Mouse (Mus musculus) cerebellum, adult (tissue): ENCODE measurements around the gene Zmym2.
"Not testable (repeated sequence)": the region's sequence is repeated elsewhere in the genome, so short reads cannot be mapped to it uniquely, and the experiment has no call there.

Source experiments
- ATAC-seq: cut with Nextera tagmentation; 2 replicates; pipeline ENCODE4 v1.9.2; 2017; ENCODE audit warnings: mild to moderate bottlenecking, moderate library complexity, mixed read lengths; ENCODE audit not compliant: insufficient number of reproducible peaks, low FRiP score, low TSS enrichment

The Zmym2 gene

DNA sequence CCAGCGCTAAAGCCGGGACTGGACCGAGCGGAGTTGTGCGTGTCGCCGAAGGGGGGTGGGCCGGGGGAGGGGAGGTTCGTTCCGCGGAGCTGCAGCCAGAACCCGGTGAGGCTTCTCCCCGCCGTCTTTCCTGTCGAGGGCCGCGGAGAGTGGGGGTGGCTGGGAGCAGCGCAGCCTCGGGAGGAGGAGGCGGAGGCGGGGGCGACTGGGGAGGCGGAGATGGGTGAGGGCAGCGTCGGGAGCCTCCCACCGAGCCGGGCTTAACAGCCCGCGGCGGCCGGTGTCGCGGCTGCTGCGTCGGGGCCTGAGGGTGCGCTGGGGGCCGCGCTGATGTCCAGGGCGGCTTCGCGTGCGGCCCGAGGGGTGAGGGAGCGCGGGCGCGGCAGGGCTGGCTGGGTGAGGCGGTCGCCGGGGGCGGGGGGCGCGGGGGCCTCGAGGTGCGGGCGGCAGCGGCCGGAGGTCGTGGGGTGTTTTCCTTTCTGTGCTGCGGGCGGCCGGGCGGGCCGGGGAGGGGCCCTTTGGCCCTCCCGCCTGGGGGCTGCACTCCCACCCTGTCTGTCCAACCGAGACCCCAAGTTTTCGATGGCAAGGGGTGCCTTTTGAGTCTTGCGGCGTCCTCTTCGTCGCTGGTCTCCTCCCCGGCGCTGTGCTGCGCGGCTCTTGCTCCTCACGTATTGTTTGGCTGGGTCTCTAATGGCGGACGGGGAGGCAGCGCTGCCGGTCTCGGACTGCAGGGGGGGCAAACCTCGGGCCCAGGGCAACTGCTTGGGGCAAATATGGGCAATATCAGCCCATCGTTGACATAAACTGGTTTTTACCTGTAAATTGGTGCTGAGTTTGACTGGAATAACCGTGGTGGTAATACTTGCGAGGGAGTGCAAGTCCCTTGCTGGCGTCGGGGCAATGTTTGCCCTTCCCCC lies at the start of gene Zmym2:
TSS of gene Zmym2 (plus strand) at position 60 of the 920 bp plus-strand sequence.
- ATAC-seq: 0 out of 2 replicates have a peak, but pooled peaks have one; percentile 22

DNA sequence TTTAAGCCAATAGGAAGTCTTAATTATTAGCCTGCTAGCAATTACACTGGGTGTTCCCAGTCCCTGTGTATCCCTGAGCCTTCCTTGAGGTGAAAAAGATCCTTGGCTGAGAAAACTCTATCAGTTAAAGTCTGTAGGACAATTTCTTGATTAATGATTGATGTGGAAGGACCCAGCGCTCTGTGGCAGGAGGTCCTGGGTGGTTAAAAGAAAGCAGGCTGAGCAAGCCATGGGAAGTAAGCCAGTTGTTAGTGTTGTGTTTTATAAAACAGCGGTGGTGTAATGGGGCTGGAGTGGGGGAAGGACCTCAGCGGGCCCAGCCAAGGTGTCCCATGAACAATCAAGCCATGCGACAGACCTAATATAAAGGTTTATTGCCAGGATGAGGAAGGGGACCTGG lies 42.4 kb upstream of the Zmym2 start:
- ATAC-seq: no peak

DNA sequence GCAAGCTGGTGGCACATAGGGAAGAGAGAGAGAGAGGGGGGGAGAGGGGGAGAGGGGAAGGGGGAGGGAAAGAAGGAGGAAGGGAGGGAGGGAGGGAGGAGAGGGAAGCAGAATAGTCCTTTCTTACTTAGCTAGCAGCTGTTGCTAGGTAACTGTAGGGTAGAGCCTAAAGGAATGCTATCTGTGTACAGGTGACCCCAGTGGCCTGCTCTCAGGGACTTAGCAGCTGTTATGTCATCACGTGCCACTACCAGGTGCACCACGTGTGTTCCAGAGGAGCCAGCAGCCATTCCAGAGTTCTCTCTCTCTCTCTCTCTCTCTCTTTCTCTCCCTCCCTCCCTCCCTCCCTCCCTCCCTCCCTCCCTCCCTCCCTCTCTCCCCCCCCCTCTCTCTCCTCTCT lies 41.9 kb upstream of the Zmym2 start:
- ATAC-seq: no peak

DNA sequence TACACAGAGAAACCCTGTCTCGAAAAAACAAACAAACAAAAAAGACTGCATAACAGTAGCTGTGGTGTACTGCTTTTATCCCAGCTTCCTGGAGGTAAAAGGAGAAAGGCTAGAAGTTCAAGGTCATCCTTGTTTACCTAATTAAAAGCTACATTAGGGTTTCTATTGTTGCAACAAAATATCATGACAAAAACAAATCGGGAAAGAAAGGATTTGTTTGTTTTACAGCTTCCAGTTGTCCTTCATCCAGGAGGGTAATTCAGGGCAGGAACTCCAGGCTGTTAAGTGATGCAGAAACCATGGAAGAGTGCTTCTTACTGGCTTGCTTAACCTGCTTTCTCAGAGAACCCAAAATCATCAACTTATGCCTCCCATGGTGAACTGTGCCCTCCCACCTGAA lies 38.1 kb upstream of the Zmym2 start:
- no peak for ATAC-seq

DNA sequence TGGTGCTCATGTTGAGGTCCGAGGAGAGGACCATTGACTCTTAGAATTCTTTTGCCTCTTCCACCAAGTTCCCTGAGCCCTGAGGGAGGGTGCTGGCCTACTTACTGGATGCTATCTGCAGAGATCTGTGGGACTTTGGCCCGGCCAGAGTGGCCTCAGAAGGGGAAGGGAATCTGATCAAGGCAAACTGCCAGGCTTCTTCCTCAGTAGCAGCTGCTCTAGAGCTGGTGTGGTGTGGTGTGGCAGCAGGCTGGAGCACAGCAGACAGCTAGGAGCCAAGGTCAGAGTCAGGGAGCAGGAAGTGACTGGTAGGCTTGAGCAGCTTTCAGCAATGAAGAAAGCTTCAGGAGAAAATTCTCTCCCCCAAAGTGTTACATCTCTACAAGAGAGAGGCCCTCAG lies 36.8 kb upstream of the Zmym2 start:
- no peak for ATAC-seq

DNA sequence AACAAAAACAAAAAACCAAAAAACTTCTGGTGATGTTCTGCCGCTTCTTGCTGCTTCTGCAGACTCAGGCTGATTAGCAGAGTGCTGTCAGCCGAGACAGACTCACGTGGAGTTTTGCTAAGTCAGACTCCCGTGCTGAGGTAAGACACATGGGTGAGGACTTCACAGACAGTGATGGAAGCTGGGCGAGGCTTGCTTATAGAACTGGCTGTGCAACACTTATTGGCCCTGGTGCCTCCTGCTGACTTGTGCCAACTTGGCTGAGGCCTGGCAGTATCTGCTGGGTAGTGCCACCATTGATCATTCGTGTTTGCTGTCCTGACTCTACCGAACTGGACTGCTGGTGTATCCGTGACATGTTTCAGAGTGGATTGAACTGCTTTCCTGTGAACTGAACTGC lies 22.4 kb upstream of the Zmym2 start:
- no peak for ATAC-seq

DNA sequence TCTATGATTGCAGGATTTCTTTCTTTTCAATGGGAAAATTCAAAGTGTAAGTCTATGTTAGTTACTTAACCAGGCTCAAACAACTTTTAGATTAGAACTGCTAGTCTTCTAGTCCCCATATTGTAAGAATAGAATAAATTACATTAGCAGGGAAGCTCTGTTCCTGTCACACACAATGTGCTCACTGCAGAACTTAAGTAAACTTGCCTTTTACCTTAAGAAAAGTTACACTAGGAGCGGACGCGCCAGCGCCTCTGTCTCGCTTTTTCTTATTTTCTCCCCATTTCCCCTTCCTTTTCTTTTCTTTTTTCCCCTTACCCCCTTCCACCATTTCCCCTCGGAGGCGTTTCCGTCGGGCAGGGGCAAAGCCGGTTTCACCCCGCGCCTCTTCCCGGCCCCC lies 21.8 kb upstream of the Zmym2 start:
- no peak for ATAC-seq

DNA sequence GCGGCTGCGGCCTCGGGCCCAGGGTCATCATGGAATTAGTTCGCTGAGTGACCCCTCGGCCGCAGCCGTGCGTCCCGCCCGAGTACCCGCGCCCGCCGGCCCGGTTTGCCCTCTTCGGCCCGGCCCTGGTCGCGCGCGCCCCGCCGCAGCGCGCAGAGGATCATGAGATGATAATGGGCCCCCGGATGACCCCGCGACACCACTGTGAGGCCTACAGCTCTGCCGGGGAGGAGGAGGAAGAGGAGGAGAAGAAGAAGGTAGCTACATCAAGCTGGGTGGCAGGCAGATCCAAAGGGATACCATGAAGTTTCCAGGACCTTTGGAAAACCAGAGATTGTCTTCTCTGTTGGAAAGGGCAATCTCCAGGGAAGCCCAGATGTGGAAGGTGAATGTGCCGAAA lies 21.3 kb upstream of the Zmym2 start:
- not testable (repeated sequence) for ATAC-seq

DNA sequence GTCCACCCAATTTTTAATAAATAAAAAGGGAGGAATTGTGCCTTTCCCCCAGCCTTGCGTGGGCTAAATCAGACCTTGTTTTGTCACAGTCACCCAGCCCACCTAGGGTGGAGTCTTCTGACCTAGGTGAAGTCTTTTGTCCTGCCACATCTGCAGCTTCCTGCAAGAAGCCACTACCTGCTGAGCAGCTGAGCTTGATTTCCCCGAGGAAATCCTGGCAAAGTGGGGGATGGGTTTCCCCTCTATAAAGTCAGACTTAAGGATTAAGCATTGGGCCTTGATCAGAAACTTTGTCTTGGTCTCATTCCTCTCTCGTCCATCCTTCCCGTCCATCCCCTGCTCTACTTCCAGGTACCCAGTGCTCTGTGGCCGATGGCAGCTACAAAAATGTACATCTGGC lies 12.9 kb upstream of the Zmym2 start:
- ATAC-seq: no peak

DNA sequence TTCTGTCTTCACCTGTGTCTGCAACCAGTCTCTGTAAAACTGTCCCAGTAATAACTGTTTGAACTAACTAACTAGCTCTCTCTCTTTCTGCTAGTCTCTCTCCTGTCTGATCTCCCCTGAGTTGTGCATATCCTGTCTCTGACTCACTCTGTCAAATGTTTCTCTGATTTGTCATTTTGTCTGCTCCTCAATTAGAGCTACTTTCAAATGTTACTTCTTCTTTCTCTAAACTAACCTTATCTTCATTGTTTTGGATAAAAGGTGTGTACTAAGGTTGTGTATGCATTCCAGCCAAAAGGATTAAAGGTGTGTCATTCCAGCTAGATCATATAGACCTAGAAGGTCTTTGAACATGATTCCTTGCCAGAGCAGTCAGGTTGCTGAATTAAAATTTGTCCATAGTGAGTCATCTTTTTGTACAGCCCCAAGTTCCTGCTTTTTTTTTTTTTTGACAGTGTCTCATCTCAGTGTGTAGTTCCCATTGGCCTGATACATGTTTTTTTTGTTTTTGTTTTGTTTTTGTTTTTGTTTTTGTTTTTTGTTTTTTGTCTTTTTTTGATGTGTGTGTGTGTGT lies 10.8 kb upstream of the Zmym2 start:
- ATAC-seq: no peak

DNA sequence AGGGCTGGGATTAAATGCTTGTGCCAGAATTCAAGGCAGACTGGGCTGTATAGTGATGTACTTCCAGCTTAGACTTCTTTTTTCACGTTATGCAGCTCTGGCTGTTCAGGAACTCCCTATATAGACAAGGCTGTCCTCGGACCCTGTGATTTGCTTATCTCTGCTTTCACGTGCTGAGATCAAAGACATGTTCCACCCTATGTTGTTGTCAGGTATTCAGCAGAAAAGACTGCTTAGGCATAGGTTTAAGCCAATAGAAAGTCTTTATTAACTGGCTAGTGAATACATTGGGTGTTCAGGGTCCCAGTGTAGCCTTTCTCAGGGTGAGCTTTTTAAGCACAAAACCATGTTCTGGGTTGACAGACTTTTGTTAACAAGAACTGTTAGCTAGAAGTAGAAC lies 5.2 kb upstream of the Zmym2 start:
- no peak for ATAC-seq

DNA sequence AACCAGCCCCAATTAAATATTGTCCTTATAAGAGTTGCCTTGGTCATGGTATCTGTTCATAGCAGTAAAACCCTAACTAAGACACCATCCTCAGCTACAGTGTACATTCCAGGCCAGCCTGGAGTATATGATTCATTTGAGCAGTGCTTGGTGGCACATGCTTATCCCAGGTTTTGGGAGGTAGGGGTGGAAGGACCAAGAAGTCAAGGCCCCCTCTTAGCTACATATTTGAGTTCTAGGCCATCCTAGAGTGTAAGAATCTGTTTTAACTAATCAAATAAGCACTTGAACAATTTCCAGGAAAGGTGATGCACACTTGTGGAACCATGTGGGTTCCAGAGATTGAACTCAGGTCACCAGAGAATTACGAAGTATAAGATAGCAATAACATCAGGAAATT lies 3.0 kb upstream of the Zmym2 start:
- ATAC-seq: no peak

DNA sequence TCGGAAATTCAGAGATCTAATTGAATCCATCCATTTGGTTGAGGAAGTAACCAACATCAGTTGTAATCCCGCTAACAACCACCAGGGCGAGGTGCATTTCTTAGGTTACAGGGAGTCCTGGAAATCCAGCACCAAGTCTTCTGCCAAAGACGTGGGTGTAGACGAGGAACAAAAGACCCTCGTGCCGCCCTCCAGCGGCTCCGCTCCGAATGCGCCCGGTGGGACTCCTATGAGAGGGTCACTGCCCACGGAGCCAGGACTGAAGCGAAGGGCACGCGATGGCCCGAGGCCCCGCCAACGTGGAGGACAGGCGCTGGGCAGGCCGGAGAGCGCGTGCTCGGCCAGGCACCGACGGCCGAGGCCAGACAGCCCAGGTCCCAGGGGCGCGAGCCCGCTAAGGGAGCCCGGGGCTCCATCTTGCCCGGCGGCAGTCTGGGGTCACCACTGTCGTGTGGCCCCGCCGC lies 1.1 kb upstream of the Zmym2 start:
- ATAC-seq: peak; percentile 29

DNA sequence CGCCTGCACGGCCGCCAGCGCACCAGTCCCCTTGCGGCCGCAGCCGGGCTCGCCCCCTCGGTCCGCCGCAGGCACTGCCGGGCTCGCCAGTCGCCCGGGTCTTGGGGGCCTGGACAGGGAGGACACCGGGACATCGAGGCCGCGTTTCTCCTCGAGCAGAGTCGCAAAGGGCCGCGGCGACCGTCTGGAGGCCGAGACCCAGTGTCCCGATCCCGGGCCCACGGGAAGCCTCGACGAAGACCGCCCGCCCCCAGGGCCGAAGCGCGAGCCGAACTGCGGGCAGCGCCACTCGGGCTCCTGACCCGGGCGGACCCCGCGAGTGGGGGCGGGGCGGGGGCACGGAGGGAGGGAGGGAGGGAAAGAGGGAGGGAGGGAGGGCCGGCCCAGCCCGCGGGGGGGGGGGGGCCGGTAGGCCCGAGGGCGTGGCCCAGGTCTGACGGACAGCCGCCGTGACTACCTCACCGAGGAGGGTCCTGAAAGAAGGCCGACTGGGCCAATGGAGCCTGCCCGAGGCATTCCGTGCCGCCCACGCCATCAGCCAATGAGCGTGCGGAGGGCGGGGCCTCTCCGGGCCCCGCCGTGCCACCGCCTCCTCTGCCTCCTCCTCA lies 363 bp upstream of the Zmym2 start:
- peak; percentile 96 for ATAC-seq

DNA sequence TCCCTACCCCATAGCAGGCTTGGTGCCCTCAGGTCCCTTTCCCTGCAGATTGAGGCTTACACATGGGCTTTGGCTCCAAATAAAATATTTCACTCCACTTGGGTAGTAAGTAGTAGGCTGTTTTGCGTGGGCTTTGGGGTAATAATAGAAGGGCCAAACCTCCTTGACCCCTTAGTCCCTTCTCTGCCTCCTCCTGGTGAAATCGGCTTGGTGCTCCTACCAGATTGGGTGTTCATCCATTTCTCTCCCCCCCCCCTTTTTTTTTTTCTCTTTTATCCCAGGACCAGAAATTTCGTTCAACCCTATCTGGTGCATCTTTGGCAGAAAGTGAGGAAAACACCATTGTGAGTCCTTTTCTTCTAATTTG lies 1.0 kb downstream of the Zmym2 start:
- ATAC-seq: no peak

DNA sequence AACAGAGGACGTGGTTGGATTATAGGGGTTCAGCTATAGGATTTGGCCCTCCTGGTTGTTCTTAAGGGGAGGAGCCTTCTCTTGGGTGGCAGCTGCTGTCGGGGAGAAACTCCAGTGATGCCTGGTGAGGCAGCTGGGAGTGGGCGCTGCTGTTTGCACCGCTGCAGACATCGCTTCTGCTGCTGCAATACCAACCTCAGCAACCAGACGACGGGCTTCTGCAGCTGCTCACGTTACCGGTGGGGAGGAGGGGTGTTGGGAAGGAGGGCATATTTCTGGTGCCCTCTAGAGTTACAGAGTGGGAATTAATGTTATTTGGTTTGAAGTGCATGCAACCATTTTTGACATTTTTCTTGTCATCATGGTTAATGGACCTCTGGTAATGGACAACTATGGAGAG lies 1.4 kb downstream of the Zmym2 start:
- ATAC-seq: no peak

DNA sequence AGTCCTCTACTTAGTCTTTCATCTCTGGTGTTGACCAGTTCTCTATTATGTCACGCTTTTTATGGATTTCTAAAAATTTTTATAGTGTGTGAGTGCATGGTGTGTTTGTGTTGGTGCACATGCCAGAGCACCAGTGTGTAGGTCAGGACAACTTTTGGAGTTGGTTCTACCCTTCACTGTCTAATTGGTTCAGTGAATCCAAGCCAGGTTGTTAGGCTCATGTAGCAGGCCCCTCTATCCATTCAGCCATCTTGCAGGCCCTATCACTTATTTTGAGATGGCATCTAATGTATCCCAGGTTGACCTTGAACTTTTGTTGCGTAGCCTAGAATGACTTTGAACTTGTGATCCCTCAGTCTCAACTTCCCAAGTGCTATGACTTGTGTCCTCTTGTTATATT lies 2.0 kb downstream of the Zmym2 start:
- ATAC-seq: no peak

DNA sequence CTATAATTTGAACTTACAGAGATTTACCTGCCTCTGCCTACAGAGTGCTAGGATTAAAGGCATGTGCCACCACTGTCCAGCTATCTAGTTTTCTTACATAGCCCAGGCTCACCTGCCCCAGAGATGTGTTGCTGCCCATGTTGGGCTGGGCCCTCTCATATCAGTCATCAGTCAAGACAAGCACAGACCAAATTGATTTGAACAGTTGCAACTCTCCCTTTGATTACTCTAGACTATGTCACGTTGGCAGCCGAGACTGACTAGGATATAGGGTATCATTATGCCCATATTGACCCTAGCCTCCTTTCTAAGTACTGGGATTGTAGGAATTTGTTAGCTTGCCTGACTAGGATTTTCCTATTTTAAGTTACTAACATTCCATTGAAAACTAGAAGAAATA lies 8.0 kb downstream of the Zmym2 start:
- no peak for ATAC-seq

DNA sequence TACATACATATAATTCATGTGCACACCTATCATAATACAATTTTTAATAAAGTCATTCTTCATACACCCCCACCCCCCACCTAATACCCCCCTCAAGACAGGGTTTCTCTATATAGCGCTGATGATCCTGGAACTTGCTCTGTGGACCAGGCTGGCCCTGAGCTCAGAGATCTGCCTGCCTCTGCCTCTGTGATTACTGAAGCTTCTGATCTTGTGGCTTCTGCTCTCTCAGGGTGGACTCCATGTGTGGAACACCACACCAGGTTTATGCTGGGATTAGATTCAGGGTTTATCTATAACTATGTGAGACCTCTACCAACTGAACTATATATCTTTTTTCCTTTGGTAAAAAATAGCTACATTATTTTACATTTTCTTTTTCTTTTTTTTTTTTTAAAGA lies 10.1 kb downstream of the Zmym2 start:
- ATAC-seq: no peak

DNA sequence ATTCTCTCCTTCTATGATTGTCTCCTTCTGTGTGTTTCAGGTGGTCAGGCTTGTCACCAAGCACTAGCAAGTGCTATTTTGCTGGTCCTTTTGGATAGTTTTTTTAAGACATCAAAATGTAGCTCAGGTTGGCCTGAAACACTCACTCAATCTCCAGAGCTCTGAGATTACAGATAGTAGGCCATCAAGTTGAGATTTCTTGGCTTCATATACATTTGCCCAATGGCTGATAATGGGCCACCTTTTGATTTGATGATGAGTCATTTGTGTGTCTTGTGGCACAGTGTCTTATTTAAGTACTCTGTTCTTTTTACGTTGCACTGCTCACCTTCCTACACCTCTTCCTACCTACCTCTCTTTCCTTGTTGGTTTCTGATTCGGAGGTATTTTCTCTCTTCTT lies 11.0 kb downstream of the Zmym2 start:
- ATAC-seq: no peak

DNA sequence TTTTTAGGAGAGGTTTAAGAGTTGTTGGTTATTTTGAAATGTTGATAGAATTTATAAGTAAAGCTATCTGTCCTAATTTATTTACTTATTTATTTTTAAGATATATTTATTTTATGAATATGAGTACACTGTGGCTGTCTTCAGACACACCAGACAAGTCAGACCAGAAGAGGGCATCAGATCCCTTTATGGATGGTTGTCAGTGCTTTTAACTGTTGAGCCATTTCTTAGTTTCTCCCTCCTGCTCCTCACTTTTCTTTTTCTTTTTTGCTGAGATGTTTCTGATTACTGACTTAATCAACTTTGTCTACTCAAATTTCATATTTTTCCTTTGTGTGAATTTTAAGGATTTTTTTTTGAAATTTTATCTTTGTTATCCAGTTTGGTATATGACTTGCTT lies 13.2 kb downstream of the Zmym2 start:
- no peak for ATAC-seq

DNA sequence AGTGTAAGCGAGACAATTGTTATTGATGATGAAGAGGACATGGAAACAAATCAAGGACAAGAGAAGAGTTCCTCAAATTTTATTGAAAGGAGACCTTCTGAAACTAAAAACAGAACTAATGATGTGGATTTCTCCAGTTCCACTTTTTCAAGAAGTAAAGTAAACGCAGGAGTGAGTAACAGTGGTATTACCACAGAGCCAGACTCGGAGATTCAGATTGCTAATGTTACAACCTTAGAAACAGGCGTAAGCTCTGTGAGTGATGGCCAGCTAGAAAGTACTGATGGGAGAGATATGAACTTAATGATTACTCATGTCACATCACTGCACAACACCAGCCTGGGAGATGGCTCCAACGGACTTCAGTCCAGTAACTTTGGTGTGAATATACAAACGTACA lies 16.6 kb downstream of the Zmym2 start:
- ATAC-seq: no peak
